Mouse (Mus musculus): ENCODE measurements around the gene Rnps1. TPM values are rescaled to one million over a fixed set of nuclear protein-coding genes. Genes with fewer than 3 reads are reported as not detected.
A peak's percentile ranks its signal among the peaks of the same experiment; 100 is the strongest.

The Rnps1 gene
- polyA plus RNA-seq, 1 experiment from 2014 or later, result 191 TPM

GRCm38 (mm10) chr17:24425905-24426304 lies 11.5 kb downstream of the Rnps1 start:
- H3K27ac ChIP-seq, result peak overlapping the region; percentile 98
- no peaks in the 10 kb centered on the region for H3K27me3 ChIP-seq (ENCODE audit: insufficient read depth, low read length)
- H3K4me2 ChIP-seq (ENCODE audit: low read length), result peak overlapping the region; percentile 80; the same call in 1 of the 2 replicates
- DNase-seq (ENCODE audit: low spot score), result no peak
- no peak overlapping the region for H3K9ac ChIP-seq (ENCODE audit: low read depth, low read length)
- H3K9me3 ChIP-seq (replicated peaks; ENCODE audit: low read length), result no peaks in the 10 kb centered on the region
- no peak for ATAC-seq (replicated peaks; ENCODE audit: low FRiP score, low read depth)
- peaks cover 31% of the 10 kb centered on the region for H3K36me3 ChIP-seq (ENCODE audit: insufficient read depth, low read length)
- WGBS, result 87% methylated on average over 7 of the region's 7 CpGs
- H3K4me3 ChIP-seq (replicated peaks; ENCODE audit: low read depth, low read length), result no peak overlapping the region
- no peaks in the 10 kb centered on the region for H3K4me1 ChIP-seq (replicated peaks; ENCODE audit: insufficient read depth, low read length)
- TF ChIP-seq CTCF (IDR thresholded peaks at IDR 0.05; ENCODE audit: low read depth), result no peak

GRCm38 (mm10) chr17:24426471-24427169 lies 12.3 kb downstream of the Rnps1 start, which contains the start of gene Eci1:
Gene Eci1, plus strand, starts transcription at chr17:24426641.
- Histone ChIP-seq H3K9ac (ENCODE audit: low read depth, low read length) (peak within 1 kb of the TSS; percentile 93), H3K27me3 (ENCODE audit: insufficient read depth, low read length) (no peaks in the 10 kb centered on the region), H3K4me1 (replicated peaks; ENCODE audit: insufficient read depth, low read length) (no peaks in the 10 kb centered on the region), H3K27ac (peak within 1 kb of the TSS; percentile 98), H3K4me2 (ENCODE audit: low read length) (peak within 1 kb of the TSS; percentile 80), H3K9me3 (replicated peaks; ENCODE audit: low read length) (no peaks in the 10 kb centered on the region), H3K4me3 (replicated peaks; ENCODE audit: low read depth, low read length) (peak within 1 kb of the TSS; percentile 76), H3K36me3 (ENCODE audit: insufficient read depth, low read length) (peaks cover 23% of the 10 kb centered on the region)
- no peak for TF ChIP-seq CTCF (IDR thresholded peaks at IDR 0.05; ENCODE audit: low read depth)
- WGBS, result under 1% methylated on average over 48 of the region's 48 CpGs
- DNase-seq (ENCODE audit: low spot score), result peak; percentile 98
- peak; percentile 97 for ATAC-seq (replicated peaks; ENCODE audit: low FRiP score, low read depth)

DNA sequence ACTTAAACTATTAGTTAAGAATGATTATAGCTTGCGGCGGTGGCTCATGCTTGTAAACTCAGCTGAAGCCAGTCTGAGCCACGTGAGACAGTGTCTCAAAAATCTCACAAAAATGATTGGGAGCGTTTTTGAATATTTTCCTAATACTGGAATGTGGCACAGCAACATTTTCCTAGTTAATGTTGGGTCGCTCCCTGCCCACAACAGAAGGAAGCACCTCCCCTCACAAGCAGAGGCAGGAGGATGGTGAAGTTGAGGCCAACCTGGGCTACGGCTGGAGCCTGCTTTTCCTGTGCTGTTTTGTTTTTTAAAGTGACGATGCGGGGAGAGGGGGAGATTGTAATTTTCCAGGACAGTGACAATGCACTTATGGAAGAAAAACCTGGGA lies 12.8 kb downstream of the Rnps1 start:
- Histone ChIP-seq H3K9ac (ENCODE audit: low read depth, low read length) (peak overlapping the region; percentile 93), H3K36me3 (ENCODE audit: insufficient read depth, low read length) (peaks cover 18% of the 10 kb centered on the region), H3K27ac (peak overlapping the region; percentile 98), H3K4me2 (ENCODE audit: low read length) (peak overlapping the region; percentile 80), H3K4me3 (replicated peaks; ENCODE audit: low read depth, low read length) (peak overlapping the region; percentile 76), H3K27me3 (ENCODE audit: insufficient read depth, low read length) (no peaks in the 10 kb centered on the region), H3K9me3 (replicated peaks; ENCODE audit: low read length) (no peaks in the 10 kb centered on the region), H3K4me1 (replicated peaks; ENCODE audit: insufficient read depth, low read length) (no peaks in the 10 kb centered on the region)
- under 1% methylated on average over 8 of the region's 8 CpGs for WGBS
- ATAC-seq (replicated peaks; ENCODE audit: low FRiP score, low read depth) (no peak), DNase-seq (ENCODE audit: low spot score) (peak; percentile 41)
- TF ChIP-seq CTCF (IDR thresholded peaks at IDR 0.05; ENCODE audit: low read depth), result no peak

GRCm38 (mm10) chr17:24429201-24429983 lies 15.0 kb downstream of the Rnps1 start:
- DNase-seq (ENCODE audit: low spot score), result no peak
- no peak for ATAC-seq (replicated peaks; ENCODE audit: low FRiP score, low read depth)
- TF ChIP-seq CTCF (IDR thresholded peaks at IDR 0.05; ENCODE audit: low read depth), result no peak

GRCm38 (mm10) chr17:24437016-24437415 lies 22.7 kb downstream of the Rnps1 start:
- peaks cover 38% of the 10 kb centered on the region for H3K36me3 ChIP-seq (ENCODE audit: insufficient read depth, low read length)
- no peaks in the 10 kb centered on the region for H3K27me3 ChIP-seq (ENCODE audit: insufficient read depth, low read length)
- H3K27ac ChIP-seq, result no peak overlapping the region
- H3K9ac ChIP-seq (ENCODE audit: low read depth, low read length), result no peak overlapping the region
- WGBS, result 79% methylated on average over 5 of the region's 5 CpGs
- H3K9me3 ChIP-seq (replicated peaks; ENCODE audit: low read length), result no peaks in the 10 kb centered on the region
- peak; percentile 74 for DNase-seq (ENCODE audit: low spot score)
- no peak overlapping the region for H3K4me3 ChIP-seq (replicated peaks; ENCODE audit: low read depth, low read length)
- no peaks in the 10 kb centered on the region for H3K4me1 ChIP-seq (replicated peaks; ENCODE audit: insufficient read depth, low read length)
- peak; percentile 87 for TF ChIP-seq CTCF (IDR thresholded peaks at IDR 0.05; ENCODE audit: low read depth)
- no peak; the same call in 1 of the 2 replicates for ATAC-seq (replicated peaks; ENCODE audit: low FRiP score, low read depth)
- no peak overlapping the region for H3K4me2 ChIP-seq (ENCODE audit: low read length)

More at GRCm38 (mm10) chr17:24429201-24429983, 15.0 kb downstream of the Rnps1 start:
- H3K4me3 ChIP-seq (replicated peaks; ENCODE audit: low read depth, low read length), result no peak overlapping the region
- H3K36me3 ChIP-seq (ENCODE audit: insufficient read depth, low read length), result peaks cover 2% of the 10 kb centered on the region; the same call in 1 of the 2 replicates
- no peaks in the 10 kb centered on the region for H3K4me1 ChIP-seq (replicated peaks; ENCODE audit: insufficient read depth, low read length)
- no peak overlapping the region for H3K27ac ChIP-seq
- no peaks in the 10 kb centered on the region for H3K9me3 ChIP-seq (replicated peaks; ENCODE audit: low read length)
- H3K9ac ChIP-seq (ENCODE audit: low read depth, low read length), result no peak overlapping the region
- H3K4me2 ChIP-seq (ENCODE audit: low read length), result no peak overlapping the region
- no peaks in the 10 kb centered on the region for H3K27me3 ChIP-seq (ENCODE audit: insufficient read depth, low read length)
- 75% methylated on average over 14 of the region's 14 CpGs for WGBS

- H3K27ac ChIP-seq, result no peak overlapping the region
- no peak for TF ChIP-seq CTCF (IDR thresholded peaks at IDR 0.05; ENCODE audit: low read depth)
- no peak for ATAC-seq (replicated peaks; ENCODE audit: low FRiP score, low read depth)
- no peak overlapping the region for H3K9ac ChIP-seq (ENCODE audit: low read depth, low read length)
- no peaks in the 10 kb centered on the region for H3K27me3 ChIP-seq (ENCODE audit: insufficient read depth, low read length)
- peaks cover 51% of the 10 kb centered on the region for H3K36me3 ChIP-seq (ENCODE audit: insufficient read depth, low read length)
- H3K4me3 ChIP-seq (replicated peaks; ENCODE audit: low read depth, low read length), result no peak overlapping the region
- no peak for DNase-seq (ENCODE audit: low spot score)
- WGBS, result 87% methylated on average over 8 of the region's 8 CpGs
- H3K9me3 ChIP-seq (replicated peaks; ENCODE audit: low read length), result no peaks in the 10 kb centered on the region
- H3K4me1 ChIP-seq (replicated peaks; ENCODE audit: insufficient read depth, low read length), result no peaks in the 10 kb centered on the region
- H3K4me2 ChIP-seq (ENCODE audit: low read length), result no peak overlapping the region
Observed at GRCm38 (mm10) chr17:24440377-24440776, 26.0 kb downstream of the Rnps1 start.
